Mouse (Mus musculus) G1E (cell line): ENCODE results near the gene Kcna2. TPM values are rescaled to one million over a fixed set of nuclear protein-coding genes. Genes with fewer than 3 reads are reported as not detected.

ENCODE experiments used
- ATAC-seq: 2 replicates; pipeline ENCODE4 v1.8.0; 2016; ENCODE audit warnings: mild to moderate bottlenecking; ENCODE audit not compliant: insufficient number of reproducible peaks, poor library complexity, low FRiP score, severe bottlenecking; ENCODE audit errors: extremely low read depth
- DNase-seq: peaks from one replicate; pipeline ENCODE4 v3.0.0; 2012; ENCODE audit warnings: low spot score
- H3K27me3 ChIP-seq: 2 replicates; pipeline ENCODE4 v1.6.1; 2012; ENCODE audit warnings: mild to moderate bottlenecking, low read length, inconsistent platforms; ENCODE audit not compliant: insufficient read depth
- H3K36me3 ChIP-seq: replicated peaks from 2 replicates; pipeline ENCODE3; 2012; ENCODE audit warnings: mild to moderate bottlenecking, inconsistent platforms
- H3K4me1 ChIP-seq: 2 replicates; pipeline ENCODE4 v1.6.1; 2012; ENCODE audit warnings: low read depth, low read length, inconsistent platforms, mixed read lengths; ENCODE audit not compliant: insufficient read depth
- H3K4me3 ChIP-seq: 2 replicates; pipeline ENCODE4 v1.5.1; 2012; ENCODE audit warnings: low read depth, mild to moderate bottlenecking, inconsistent platforms, low read length, moderate library complexity, mixed read lengths
- H3K9me3 ChIP-seq: replicated peaks from 2 replicates; pipeline ENCODE4 v1.6.1; 2012; ENCODE audit warnings: inconsistent platforms
- CTCF ChIP-seq: IDR thresholded peaks from 2 replicates; pipeline ENCODE4 v1.5.1; 2012; ENCODE audit warnings: low read depth, low read length, inconsistent platforms, mixed read lengths
- GATA1 ChIP-seq: IDR thresholded peaks from 2 replicates; pipeline ENCODE4 v1.6.1; 2012; ENCODE audit warnings: borderline replicate concordance, low read length, inconsistent platforms, mixed read lengths
- GATA2 ChIP-seq: IDR thresholded peaks from 2 replicates; pipeline ENCODE4 v1.6.1; 2012; ENCODE audit warnings: low read depth, low read length, inconsistent platforms, borderline replicate concordance
- POLR2AphosphoS5 ChIP-seq: IDR thresholded peaks from 2 replicates; pipeline ENCODE4 v1.6.1; 2012; ENCODE audit warnings: low read depth, low read length, inconsistent platforms; ENCODE audit not compliant: insufficient replicate concordance
- TAL1 ChIP-seq: conservative IDR thresholded peaks from 2 replicates; pipeline ENCODE4 v1.6.1; 2012; ENCODE audit warnings: low read depth, low read length, inconsistent platforms, mixed read lengths
- polyA plus RNA-seq: library from polyadenylated mRNA; stranded (reverse); fragments of >175 nt; gene quantifications from 2 replicates; pipeline ENCODE4 v1.2.3, GENCODE M21; 2012
- total RNA-seq, 2 experiments: library from RNA; stranded (forward) in 1 of 2; stranded (reverse) in 1 of 2; fragments of 200-1000 nt in 1 of 2; fragments of >200 nt in 1 of 2; fragmentation: Nextera tagmentation in 1 of 2; gene quantifications; 2 replicates each; pipeline ENCODE4 v1.2.3; 2014 to 2017

The Kcna2 gene
- total and polyA plus RNA-seq, 3 experiments: 0.11 TPM; not detected in 2

GRCm38 (mm10) chr3:107096269-107096731, 4.6 kb upstream of the Kcna2 start:
- no peak for TF ChIP-seq CTCF
- DNase-seq: no peak
- Histone ChIP-seq H3K36me3 (no peaks in the 10 kb centered on the region), H3K4me1 (no peaks in the 10 kb centered on the region), H3K9me3 (no peaks in the 10 kb centered on the region), H3K4me3 (no peak overlapping the region), H3K27me3 (no peaks in the 10 kb centered on the region)
- no peak for ATAC-seq

DNA sequence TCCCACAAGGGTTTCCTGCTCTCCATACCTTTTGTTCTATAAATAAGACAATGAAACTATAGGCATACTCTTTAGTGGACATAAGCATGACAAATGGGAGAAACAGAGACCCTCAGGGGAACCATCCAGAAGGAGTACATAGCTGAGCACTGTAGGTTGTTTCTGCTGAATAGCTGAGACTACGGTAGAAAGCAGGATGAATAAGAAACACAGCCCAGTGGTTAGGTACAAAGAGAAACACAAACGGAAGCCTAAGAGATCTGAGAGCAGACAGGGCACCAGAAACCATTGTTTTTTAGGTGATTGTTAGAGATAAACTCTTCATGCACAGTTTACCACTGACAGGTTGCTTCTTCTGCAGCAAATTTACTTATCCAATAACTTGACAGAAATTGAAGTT, 1.1 kb upstream of the Kcna2 start:
- Histone ChIP-seq H3K9me3 (0 out of 2 replicates have a peak, but pooled peaks cover 2% of the 10 kb centered on the region), H3K4me3 (no peak overlapping the region), H3K4me1 (no peaks in the 10 kb centered on the region), H3K36me3 (no peaks in the 10 kb centered on the region), H3K27me3 (peaks cover 3% of the 10 kb centered on the region; the same call in 1 of the 2 replicates)
- no peak for DNase-seq
- no peak for TF ChIP-seq GATA2
- TF ChIP-seq TAL1: no peak
- TF ChIP-seq GATA1: no peak
- TF ChIP-seq CTCF: no peak
- no peak for TF ChIP-seq POLR2AphosphoS5
- no peak for ATAC-seq

DNA sequence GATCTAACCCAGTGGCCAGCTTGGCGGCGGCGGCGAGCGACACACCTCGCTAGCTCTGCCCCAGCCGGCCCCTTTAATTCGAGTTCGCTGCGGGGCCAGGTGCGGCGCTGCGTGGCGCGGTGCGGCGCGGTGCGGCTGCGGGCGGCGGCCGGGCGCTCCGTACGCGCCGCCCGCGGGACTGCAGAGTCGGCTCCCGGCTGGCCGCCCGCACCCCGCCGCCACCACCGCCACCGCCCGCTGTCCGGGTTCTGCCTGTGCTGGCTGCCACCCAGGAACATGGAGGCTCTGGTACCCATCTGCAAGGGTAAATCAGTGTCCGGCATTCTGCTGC, 475 bp downstream of the Kcna2 start:
- DNase-seq (no peak), ATAC-seq (no peak)
- H3K36me3 ChIP-seq: no peaks in the 10 kb centered on the region
- TF ChIP-seq POLR2AphosphoS5 (no peak), CTCF (no peak), GATA2 (no peak), GATA1 (no peak), TAL1 (no peak)
- H3K27me3 ChIP-seq: peaks cover 3% of the 10 kb centered on the region; the same call in 1 of the 2 replicates
- no peaks in the 10 kb centered on the region for H3K4me1 ChIP-seq
- H3K4me3 ChIP-seq: no peak overlapping the region
- H3K9me3 ChIP-seq: 0 out of 2 replicates have a peak, but pooled peaks cover 2% of the 10 kb centered on the region

DNA sequence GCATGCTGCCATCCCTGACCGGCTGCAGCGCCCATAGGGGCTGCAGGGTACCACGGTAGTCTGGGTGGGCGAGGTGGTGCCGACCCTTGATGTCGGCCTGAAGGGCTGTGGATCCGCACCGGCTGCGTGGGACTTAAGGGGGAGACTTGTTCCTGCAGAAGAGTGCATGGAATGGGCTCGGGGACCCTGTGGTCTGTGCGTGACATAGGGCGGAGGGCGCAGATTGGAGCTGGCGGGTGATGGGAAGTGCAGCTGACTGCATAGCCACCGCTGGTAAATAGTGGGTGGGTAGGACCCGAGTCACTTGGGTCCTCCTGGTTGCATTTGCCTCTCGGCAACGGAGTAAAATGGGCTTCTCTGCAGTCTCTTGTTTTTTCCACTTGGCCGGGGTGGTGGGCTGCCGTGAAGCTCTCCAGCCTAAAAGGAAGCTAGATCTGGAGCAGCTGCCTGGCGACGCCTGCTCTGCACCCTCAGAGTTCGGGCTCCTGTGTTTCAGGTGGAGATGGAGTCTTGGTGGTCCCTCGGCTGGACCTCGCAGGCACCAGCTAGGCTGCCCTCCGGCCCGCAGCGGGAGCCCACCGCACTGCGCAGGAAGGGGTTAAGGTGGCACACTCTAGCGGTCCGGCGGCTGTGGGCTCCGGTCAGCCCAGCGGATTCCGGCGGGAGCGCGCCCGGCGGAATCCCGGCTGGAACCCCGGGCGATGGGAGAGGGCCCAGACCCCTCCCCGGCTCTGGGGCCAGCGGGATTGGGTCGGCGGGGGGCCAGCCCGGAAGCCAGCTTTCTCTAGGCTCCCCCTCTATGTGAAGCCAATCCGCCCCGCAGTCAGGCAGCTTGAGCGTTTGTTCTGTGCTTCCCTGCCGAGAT, 1.1 kb downstream of the Kcna2 start:
- H3K4me3 ChIP-seq: no peak overlapping the region
- DNase-seq (no peak), ATAC-seq (no peak)
- 0 out of 2 replicates have a peak, but pooled peaks cover 2% of the 10 kb centered on the region for H3K9me3 ChIP-seq
- peaks cover 3% of the 10 kb centered on the region; the same call in 1 of the 2 replicates for H3K27me3 ChIP-seq
- H3K4me1 ChIP-seq: no peaks in the 10 kb centered on the region
- no peak for TF ChIP-seq GATA1
- TF ChIP-seq TAL1: no peak
- no peak for TF ChIP-seq POLR2AphosphoS5
- no peak for TF ChIP-seq GATA2
- no peak for TF ChIP-seq CTCF
- no peaks in the 10 kb centered on the region for H3K36me3 ChIP-seq

DNA sequence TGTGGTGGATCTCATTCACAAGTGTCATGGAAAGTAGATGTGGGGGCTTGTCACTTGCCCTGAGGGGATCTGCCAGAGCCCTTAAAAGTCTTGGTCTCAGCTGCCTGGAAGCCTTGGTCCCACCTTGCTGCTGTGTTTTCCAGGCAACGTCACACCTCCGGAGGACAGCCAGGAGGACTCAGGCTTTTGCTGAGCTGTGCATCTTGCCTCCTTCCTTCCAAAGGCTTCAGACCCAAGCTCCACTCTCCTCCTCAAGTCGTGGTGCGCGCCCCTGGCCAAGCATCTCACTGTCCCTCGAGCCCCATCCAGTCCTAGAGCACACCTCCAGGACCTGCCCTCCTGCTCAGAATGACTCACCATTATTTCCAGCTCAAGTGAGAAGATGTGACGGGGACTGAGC, 2.1 kb downstream of the Kcna2 start:
- no peaks in the 10 kb centered on the region for H3K36me3 ChIP-seq
- H3K27me3 ChIP-seq: peaks cover 3% of the 10 kb centered on the region; the same call in 1 of the 2 replicates
- no peaks in the 10 kb centered on the region for H3K4me1 ChIP-seq
- TF ChIP-seq GATA2 (no peak), CTCF (no peak), TAL1 (no peak), GATA1 (no peak), POLR2AphosphoS5 (no peak)
- no peak for ATAC-seq
- H3K9me3 ChIP-seq: 0 out of 2 replicates have a peak, but pooled peaks cover 2% of the 10 kb centered on the region
- DNase-seq: no peak
- H3K4me3 ChIP-seq: no peak overlapping the region

DNA sequence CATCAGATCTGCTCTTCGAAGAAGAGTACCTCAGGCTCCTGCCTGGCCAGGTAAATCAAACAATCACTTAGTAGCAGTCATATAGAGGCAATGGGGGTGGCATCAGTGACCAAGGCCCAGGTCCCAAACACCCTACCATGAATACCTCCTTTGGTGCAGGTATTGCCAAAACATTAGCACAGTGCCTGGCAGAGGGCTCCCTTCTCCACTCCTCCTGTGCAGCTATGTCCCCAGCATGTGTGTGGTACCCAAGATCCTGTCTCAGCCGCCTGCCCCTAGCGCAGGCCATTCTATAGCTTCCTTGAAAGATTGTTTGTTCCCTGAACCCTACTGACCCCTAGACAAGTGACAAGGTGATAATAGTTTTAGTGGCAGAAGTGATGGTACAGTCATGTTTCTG, 2.5 kb downstream of the Kcna2 start:
- Histone ChIP-seq H3K4me3 (no peak overlapping the region), H3K9me3 (0 out of 2 replicates have a peak, but pooled peaks cover 2% of the 10 kb centered on the region), H3K4me1 (no peaks in the 10 kb centered on the region), H3K36me3 (no peaks in the 10 kb centered on the region), H3K27me3 (peaks cover 3% of the 10 kb centered on the region; the same call in 1 of the 2 replicates)
- TF ChIP-seq POLR2AphosphoS5: no peak
- ATAC-seq (no peak), DNase-seq (no peak)

GRCm38 (mm10) chr3:107105986-107106385, 5.0 kb downstream of the Kcna2 start:
- no peak overlapping the region for H3K4me3 ChIP-seq
- DNase-seq (no peak), ATAC-seq (no peak)
- peaks cover 5% of the 10 kb centered on the region; the same call in 1 of the 2 replicates for H3K27me3 ChIP-seq
- H3K36me3 ChIP-seq: no peaks in the 10 kb centered on the region
- TF ChIP-seq GATA1 (no peak), TAL1 (no peak), GATA2 (no peak), CTCF (no peak), POLR2AphosphoS5 (no peak)
- no peaks in the 10 kb centered on the region for H3K4me1 ChIP-seq
- H3K9me3 ChIP-seq: 0 out of 2 replicates have a peak, but pooled peaks cover 2% of the 10 kb centered on the region
